Comparison of ENCODE assay signal across 15 mouse cellular contexts in the genomic region with DNA sequence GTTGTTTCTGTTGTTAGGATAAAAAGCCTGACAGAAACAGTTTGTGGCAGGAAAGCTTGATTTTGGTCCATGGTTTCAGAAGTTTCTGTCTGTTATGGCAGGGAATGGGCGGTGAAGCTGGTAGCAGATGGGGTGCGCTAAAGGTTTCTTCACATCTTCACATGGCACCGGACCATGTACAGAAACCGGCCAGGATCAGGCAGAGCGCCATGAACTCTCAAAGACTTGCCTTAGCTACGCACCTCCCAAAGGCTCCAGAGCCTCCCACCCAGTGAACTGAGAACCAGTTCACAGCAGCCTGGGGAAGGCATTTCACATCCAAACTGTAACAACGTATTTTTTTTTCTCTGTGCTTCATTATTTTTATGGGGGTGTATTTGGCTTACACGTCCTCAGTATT.
"Had no signal": no experiment of that assay in that cellular context is flagged by ENCODE, and none has a peak within 500 bp of the region (broad histone marks: within the 10 kb centered on the region; RNA-seq: fewer than 3 reads in every experiment).

No protein-coding gene starts in this region.

- H3K4me3 ChIP-seq: neural tube, embryonic 15.5 days; stomach, embryonic 15.5 days had no signal

- H3K4me2 ChIP-seq: neural tube, embryonic 15.5 days; stomach, embryonic 15.5 days had no signal

- H3K9me3 ChIP-seq: neural tube, embryonic 15.5 days; stomach, embryonic 15.5 days had no signal

- H3K27me3 ChIP-seq: neural tube, embryonic 15.5 days; stomach, embryonic 15.5 days had no signal

- H3K36me3 ChIP-seq: neural tube, embryonic 15.5 days; stomach, embryonic 15.5 days had no signal

- H3K4me1 ChIP-seq: neural tube, embryonic 15.5 days; stomach, embryonic 15.5 days had no signal

- H3K27ac ChIP-seq: neural tube, embryonic 15.5 days; stomach, embryonic 15.5 days; stomach, postnatal 0 days had no signal

- H3K9ac ChIP-seq: neural tube, embryonic 15.5 days; stomach, embryonic 15.5 days had no signal

- DNase-seq: retina, postnatal 1 day; right cerebral cortex, adult 18-20 months; right cerebral cortex, postnatal 14 days; right cerebral cortex, postnatal 25 days; right cerebral cortex, postnatal 4 days; spleen, adult 18-20 months; thymus, adult 18-20 months; thymus, adult 2 months; thymus, postnatal 14 days; thymus, postnatal 25 days; thymus, postnatal 36 days; thymus, postnatal 4 days had no signal
